In genomic region chr10:62946738-62947471, GRCm38 (mm10) we compare ENCODE assay signal across 8 mouse cellular contexts. TPM values are rescaled to one million over a fixed set of nuclear protein-coding genes. Genes with fewer than 3 reads are reported as not detected.
DNase-seq lines count a peak whose midpoint lies in the region; ATAC-seq and TF ChIP-seq lines count a peak whose summit lies in the region.

TSS of gene Dna2 (plus strand) at chr10:62947026.

- under 1% methylated on average over 68 of the region's 68 CpGs for WGBS in embryonic facial prominence, embryonic 12.5 days
- under 1% methylated on average over 67 of the region's 68 CpGs for WGBS in heart, adult 2 months
- WGBS in limb, embryonic 13.5 days = under 1% methylated on average over 68 of the region's 68 CpGs
- under 1% methylated on average over 68 of the region's 68 CpGs for WGBS in midbrain, embryonic 16.5 days

- H3K9me3 ChIP-seq in embryonic facial prominence, embryonic 12.5 days = no peaks in the 10 kb centered on the region
- H3K9me3 ChIP-seq in limb, embryonic 13.5 days = no peaks in the 10 kb centered on the region
- no peaks in the 10 kb centered on the region for H3K9me3 ChIP-seq in midbrain, embryonic 16.5 days (replicated peaks; ENCODE audit: control insufficient read depth, low read length, poor library complexity, severe bottlenecking)

- H3K36me3 ChIP-seq in embryonic facial prominence, embryonic 12.5 days = peaks cover 40% of the 10 kb centered on the region
- no peaks in the 10 kb centered on the region; the same call in 1 of the 2 replicates for H3K36me3 ChIP-seq in heart, adult 2 months (ENCODE audit: control insufficient read depth, insufficient read depth, low read length)
- peaks cover 50% of the 10 kb centered on the region for H3K36me3 ChIP-seq in limb, embryonic 13.5 days
- H3K36me3 ChIP-seq in midbrain, embryonic 16.5 days (ENCODE audit: control insufficient read depth, insufficient read depth, low read length) = peaks cover 15% of the 10 kb centered on the region

- H3K4me1 ChIP-seq in embryonic facial prominence, embryonic 12.5 days = peaks cover 7% of the 10 kb centered on the region; the same call in 1 of the 2 replicates
- H3K4me1 ChIP-seq in heart, adult 2 months (ENCODE audit: control insufficient read depth, insufficient read depth, low read length) = no peaks in the 10 kb centered on the region
- H3K4me1 ChIP-seq in limb, embryonic 13.5 days = no peaks in the 10 kb centered on the region; the same call in 1 of the 2 replicates
- peaks cover 2% of the 10 kb centered on the region; the same call in 1 of the 2 replicates for H3K4me1 ChIP-seq in midbrain, embryonic 16.5 days (ENCODE audit: control insufficient read depth, insufficient read depth, low read length)

- intact Hi-C loops in heart, adult 2 months (cut with DNase I) = loop anchor here (1.0 kb wide), 1 partner anchor 33 kb away; the partner anchor contains the start of gene Rufy2

- peak; percentile 80 for ATAC-seq in embryonic facial prominence, embryonic 12.5 days (ENCODE audit: insufficient number of reproducible peaks, insufficient read depth, low FRiP score, low TSS enrichment)
- ATAC-seq in limb, embryonic 13.5 days (ENCODE audit: low FRiP score, low read depth) = peak; percentile 92
- ATAC-seq in midbrain, embryonic 16.5 days = peak; percentile 95

- peak within 1 kb of the TSS; percentile 67 for H3K4me2 ChIP-seq in embryonic facial prominence, embryonic 12.5 days (replicated peaks)
- peak within 1 kb of the TSS; percentile 73 for H3K4me2 ChIP-seq in limb, embryonic 13.5 days (replicated peaks)
- peak within 1 kb of the TSS; percentile 80 for H3K4me2 ChIP-seq in midbrain, embryonic 16.5 days (ENCODE audit: low read length)

- peak; percentile 93 for DNase-seq in 3134 (ENCODE audit: extremely low read depth, insufficient read length, low spot score)
- DNase-seq in adrenal gland, postnatal 25 days = peak; percentile 77
- peak; percentile 85 to 87 for DNase-seq in heart, adult 2 months
- DNase-seq in kidney, adult 8-10 months = peak; percentile 66 to 67
- peak; percentile 76 to 77 for DNase-seq in spleen, postnatal 10 days (ENCODE audit: low spot score in 2 of 2)

- TF ChIP-seq EP300 in heart, adult 2 months (IDR thresholded peaks at IDR 0.05; ENCODE audit: insufficient read depth, low read depth, low read length) = no peak

- peak within 1 kb of the TSS; percentile 76 for H3K9ac ChIP-seq in embryonic facial prominence, embryonic 12.5 days
- H3K9ac ChIP-seq in heart, adult 2 months (ENCODE audit: low read depth, low read length) = peak within 1 kb of the TSS; percentile 81
- H3K9ac ChIP-seq in limb, embryonic 13.5 days = peak within 1 kb of the TSS; percentile 86
- H3K9ac ChIP-seq in midbrain, embryonic 16.5 days (ENCODE audit: low read depth, low read length) = peak within 1 kb of the TSS; percentile 80

- H3K4me3 ChIP-seq in embryonic facial prominence, embryonic 12.5 days = peak within 1 kb of the TSS; percentile 66
- peak within 1 kb of the TSS; percentile 86 for H3K4me3 ChIP-seq in heart, adult 2 months
- H3K4me3 ChIP-seq in limb, embryonic 13.5 days = peak within 1 kb of the TSS; percentile 72
- H3K4me3 ChIP-seq in midbrain, embryonic 16.5 days (ENCODE audit: low read depth, low read length) = peak within 1 kb of the TSS; percentile 72

- peak within 1 kb of the TSS; percentile 88 for H3K27ac ChIP-seq in embryonic facial prominence, embryonic 12.5 days
- H3K27ac ChIP-seq in heart, adult 2 months = peak within 1 kb of the TSS; percentile 75
- H3K27ac ChIP-seq in limb, embryonic 13.5 days = peak within 1 kb of the TSS; percentile 81
- peak within 1 kb of the TSS; percentile 87 for H3K27ac ChIP-seq in midbrain, embryonic 16.5 days (ENCODE audit: low read length)

- peak; percentile 17; the same call in 1 of the 2 replicates for TF ChIP-seq POLR2A in heart, adult 2 months (IDR thresholded peaks at IDR 0.05; ENCODE audit: insufficient read depth, low read depth, low read length)

- H3K79me2 ChIP-seq in heart, adult 2 months (replicated peaks; ENCODE audit: control insufficient read depth, insufficient read depth, low read length) = no peaks in the 10 kb centered on the region

- H3K27me3 ChIP-seq in embryonic facial prominence, embryonic 12.5 days = no peaks in the 10 kb centered on the region
- H3K27me3 ChIP-seq in heart, adult 2 months (ENCODE audit: control insufficient read depth, insufficient read depth, low read length) = no peaks in the 10 kb centered on the region
- H3K27me3 ChIP-seq in limb, embryonic 13.5 days = no peaks in the 10 kb centered on the region
- no peaks in the 10 kb centered on the region for H3K27me3 ChIP-seq in midbrain, embryonic 16.5 days (ENCODE audit: control insufficient read depth, insufficient read depth, low read depth, low read length)

- TF ChIP-seq CTCF in heart, adult 2 months (IDR thresholded peaks at IDR 0.05) = peak; percentile 66

RNA-seq across cellular contexts. Expression of gene Dna2, which starts in this region (rescaled TPM):
- 2.1 and 2.2 TPM in 2 replicates for total RNA-seq in adrenal gland, postnatal 25 days (2021)
- 22.2 and 22.3 TPM in 2 replicates for polyA plus RNA-seq in embryonic facial prominence, embryonic 12.5 days (2016; fragmentation: Nextera tagmentation; extraction: Ambion mirVana)
- under 1 TPM; 0.29 to 0.68 TPM for total RNA-seq in heart, adult 2 months (2021)
- 0.84 and 1.8 TPM in 2 replicates for polyA plus RNA-seq in heart, adult 2 months (2012; rRNA removed)
- 17.3 and 20.2 TPM in 2 replicates for polyA plus RNA-seq in limb, embryonic 13.5 days (2015; fragmentation: Nextera tagmentation; extraction: Ambion mirVana)
- polyA plus RNA-seq in midbrain, embryonic 16.5 days (2015; fragmentation: Nextera tagmentation; extraction: Ambion mirVana) = 3.5 and 4.0 TPM in 2 replicates

Comparison
In these comparisons a context has a peak if more than half of its experiments do, and no peak if none do; other contexts are left out.
1. Peak in every context shown above with its lines: DNase-seq, ATAC-seq, H3K4me3 ChIP-seq and H3K27ac ChIP-seq.